Mouse (Mus musculus): ENCODE results near the gene Zfp212. TPM values are rescaled to one million over a fixed set of nuclear protein-coding genes. Genes with fewer than 3 reads are reported as not detected.

Zfp212 gene
- total RNA-seq, 1 experiment: 10.1 TPM

DNA sequence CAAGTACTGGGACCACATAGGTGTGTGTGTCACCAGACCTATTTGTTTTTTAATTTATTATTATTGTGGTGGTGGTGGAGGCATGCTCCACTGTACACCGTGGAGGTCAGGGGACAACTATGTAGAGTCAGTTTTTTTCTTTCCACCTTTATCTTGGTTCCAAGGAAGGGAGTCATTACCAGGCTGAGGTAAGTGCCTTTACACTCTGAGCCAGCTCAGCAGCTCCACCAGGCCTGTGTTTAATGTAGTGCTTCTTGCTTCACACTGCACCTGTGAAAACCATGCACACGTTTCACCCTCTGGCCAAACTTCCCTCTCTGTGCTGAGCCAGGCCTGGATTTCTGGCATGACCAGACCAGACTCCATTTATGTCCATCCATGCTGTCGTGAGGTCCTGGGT is 7.3 kb upstream of the Zfp212 start:
- TF ChIP-seq CHD2 (IDR thresholded peaks at IDR 0.05; ENCODE audit: low read depth, low read length): no peak
- TF ChIP-seq ZNF384 (IDR thresholded peaks at IDR 0.05; ENCODE audit: low read depth, low read length): no peak
- TF ChIP-seq ZC3H11A (IDR thresholded peaks at IDR 0.05; ENCODE audit: borderline replicate concordance, low read depth, low read length): no peak
- TF ChIP-seq HCFC1 (IDR thresholded peaks at IDR 0.05; ENCODE audit: borderline replicate concordance, insufficient read depth, low read length): no peak
- no peak for TF ChIP-seq MAFK (IDR thresholded peaks at IDR 0.05; ENCODE audit: insufficient read depth, low read depth, low read length)
- DNase-seq (ENCODE audit: low read depth, low spot score): no peak
- Histone ChIP-seq H3K36me3 (ENCODE audit: control insufficient read depth, insufficient read depth, low read length, poor library complexity, severe bottlenecking) (no peaks in the 10 kb centered on the region), H3K9me3 (ENCODE audit: control insufficient read depth, insufficient read depth, low read depth, low read length) (no peaks in the 10 kb centered on the region), H3K9ac (ENCODE audit: insufficient read depth, low read depth, low read length, poor library complexity, severe bottlenecking) (no peak overlapping the region), H3K4me3 (ENCODE audit: insufficient read depth in 1 of 2, low read depth in 1 of 2, low read length in 2 of 2, poor library complexity in 1 of 2, severe bottlenecking in 1 of 2) (no peak overlapping the region), H3K4me1 (ENCODE audit: control insufficient read depth in 2 of 2, insufficient read depth in 2 of 2, low read length in 2 of 2, poor library complexity in 1 of 2) (peaks cover 2 to 3% of the 10 kb centered on the region in 2 experiments; a peak in 2 of 4 replicates), H3K27ac (ENCODE audit: insufficient read depth, low read depth, low read length, poor library complexity, severe bottlenecking) (no peak overlapping the region)
- in situ Hi-C loops (cut with MboI; ENCODE audit: low sequenced_read_pairs in 2 of 2, unreplicated experiment in 2 of 2): no loop called here

GRCm38 (mm10) chr6:47917051-47917450 is 3.2 kb upstream of the Zfp212 start:
- Histone ChIP-seq H3K4me3 (ENCODE audit: insufficient read depth in 1 of 2, low read depth in 1 of 2, low read length in 2 of 2, poor library complexity in 1 of 2, severe bottlenecking in 1 of 2) (no peak overlapping the region), H3K27ac (ENCODE audit: insufficient read depth, low read depth, low read length, poor library complexity, severe bottlenecking) (no peak overlapping the region), H3K9me3 (ENCODE audit: control insufficient read depth, insufficient read depth, low read depth, low read length) (no peaks in the 10 kb centered on the region), H3K36me3 (ENCODE audit: control insufficient read depth, insufficient read depth, low read length, poor library complexity, severe bottlenecking) (no peaks in the 10 kb centered on the region), H3K9ac (ENCODE audit: insufficient read depth, low read depth, low read length, poor library complexity, severe bottlenecking) (no peak overlapping the region), H3K4me1 (ENCODE audit: control insufficient read depth in 2 of 2, insufficient read depth in 2 of 2, low read length in 2 of 2, poor library complexity in 1 of 2) (peaks cover 5 to 7% of the 10 kb centered on the region in 2 experiments; a peak in 2 of 4 replicates)
- TF ChIP-seq CHD2 (IDR thresholded peaks at IDR 0.05; ENCODE audit: low read depth, low read length) (no peak), MAFK (IDR thresholded peaks at IDR 0.05; ENCODE audit: insufficient read depth, low read depth, low read length) (no peak), ZC3H11A (IDR thresholded peaks at IDR 0.05; ENCODE audit: borderline replicate concordance, low read depth, low read length) (no peak), HCFC1 (IDR thresholded peaks at IDR 0.05; ENCODE audit: borderline replicate concordance, insufficient read depth, low read length) (no peak), ZNF384 (IDR thresholded peaks at IDR 0.05; ENCODE audit: low read depth, low read length) (no peak)
- no peak for DNase-seq (ENCODE audit: low read depth, low spot score)
- in situ Hi-C loops (cut with MboI; ENCODE audit: low sequenced_read_pairs in 2 of 2, unreplicated experiment in 2 of 2): no loop called here

- Histone ChIP-seq H3K9me3 (ENCODE audit: control insufficient read depth, insufficient read depth, low read depth, low read length) (no peaks in the 10 kb centered on the region), H3K4me3 (ENCODE audit: insufficient read depth in 1 of 2, low read depth in 1 of 2, low read length in 2 of 2, poor library complexity in 1 of 2, severe bottlenecking in 1 of 2) (no peak overlapping the region), H3K4me1 (ENCODE audit: control insufficient read depth in 2 of 2, insufficient read depth in 2 of 2, low read length in 2 of 2, poor library complexity in 1 of 2) (peaks cover 4 to 5% of the 10 kb centered on the region in 2 experiments; a peak in 2 of 4 replicates), H3K27ac (ENCODE audit: insufficient read depth, low read depth, low read length, poor library complexity, severe bottlenecking) (no peak overlapping the region), H3K36me3 (ENCODE audit: control insufficient read depth, insufficient read depth, low read length, poor library complexity, severe bottlenecking) (no peaks in the 10 kb centered on the region), H3K9ac (ENCODE audit: insufficient read depth, low read depth, low read length, poor library complexity, severe bottlenecking) (no peak overlapping the region)
- no peak for DNase-seq (ENCODE audit: low read depth, low spot score)
- in situ Hi-C loops (cut with MboI; ENCODE audit: low sequenced_read_pairs in 2 of 2, unreplicated experiment in 2 of 2): no loop called here
- TF ChIP-seq ZC3H11A (IDR thresholded peaks at IDR 0.05; ENCODE audit: borderline replicate concordance, low read depth, low read length) (no peak), ZNF384 (IDR thresholded peaks at IDR 0.05; ENCODE audit: low read depth, low read length) (no peak), HCFC1 (IDR thresholded peaks at IDR 0.05; ENCODE audit: borderline replicate concordance, insufficient read depth, low read length) (no peak), MAFK (IDR thresholded peaks at IDR 0.05; ENCODE audit: insufficient read depth, low read depth, low read length) (no peak), CHD2 (IDR thresholded peaks at IDR 0.05; ENCODE audit: low read depth, low read length) (no peak)
These were observed 1.5 kb upstream of the Zfp212 start for GRCm38 (mm10) chr6:47918768-47919274.

GRCm38 (mm10) chr6:47919646-47920446 is 430 bp upstream of the Zfp212 start:
- no peak for TF ChIP-seq ZC3H11A (IDR thresholded peaks at IDR 0.05; ENCODE audit: borderline replicate concordance, low read depth, low read length)
- no peak for TF ChIP-seq ZNF384 (IDR thresholded peaks at IDR 0.05; ENCODE audit: low read depth, low read length)
- Histone ChIP-seq H3K36me3 (ENCODE audit: control insufficient read depth, insufficient read depth, low read length, poor library complexity, severe bottlenecking) (no peaks in the 10 kb centered on the region), H3K27ac (ENCODE audit: insufficient read depth, low read depth, low read length, poor library complexity, severe bottlenecking) (no peak overlapping the region; the same call in 1 of the 2 replicates), H3K4me3 (ENCODE audit: insufficient read depth in 1 of 2, low read depth in 1 of 2, low read length in 2 of 2, poor library complexity in 1 of 2, severe bottlenecking in 1 of 2) (peak overlapping the region; percentile 90 to 98), H3K9me3 (ENCODE audit: control insufficient read depth, insufficient read depth, low read depth, low read length) (no peaks in the 10 kb centered on the region), H3K4me1 (ENCODE audit: control insufficient read depth in 2 of 2, insufficient read depth in 2 of 2, low read length in 2 of 2, poor library complexity in 1 of 2) (peaks cover 4 to 5% of the 10 kb centered on the region in 2 experiments; a peak in 2 of 4 replicates), H3K9ac (ENCODE audit: insufficient read depth, low read depth, low read length, poor library complexity, severe bottlenecking) (peak overlapping the region; percentile 95; the same call in 1 of the 2 replicates)
- DNase-seq (ENCODE audit: low read depth, low spot score): no peak
- in situ Hi-C loops (cut with MboI; ENCODE audit: low sequenced_read_pairs in 2 of 2, unreplicated experiment in 2 of 2): no loop called here
